Mouse (Mus musculus): ENCODE results near the gene Zbtb7a. TPM values are rescaled to one million over a fixed set of nuclear protein-coding genes. Genes with fewer than 3 reads are reported as not detected.
A peak's percentile ranks its signal among the peaks of the same experiment; 100 is the strongest.

Zbtb7a gene
- polyA plus RNA-seq, 1 experiment from 2014 or later = 7.9 TPM

DNA sequence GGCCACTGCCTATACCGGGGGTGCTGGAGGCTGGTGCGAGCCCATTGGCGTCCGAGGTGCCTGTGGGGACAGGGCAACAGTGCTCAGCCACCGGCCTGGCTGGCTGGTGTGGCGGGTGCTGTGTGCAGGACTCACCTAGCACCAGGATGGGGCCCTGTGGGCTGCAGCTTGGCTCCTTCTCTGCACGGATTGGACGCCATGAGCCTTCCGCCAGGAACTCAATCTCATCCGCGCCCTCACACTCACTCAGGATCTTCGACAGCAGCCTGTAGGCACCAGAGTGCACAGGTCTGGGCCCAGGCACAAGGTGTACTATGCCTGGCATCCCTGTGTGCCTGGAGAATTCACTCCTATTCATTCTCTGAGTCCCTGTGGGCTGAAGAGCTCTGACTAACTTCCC lies 19.3 kb downstream of the Zbtb7a start:
- Histone ChIP-seq H3K9me3 (ENCODE audit: control insufficient read depth, low read length) (no peaks in the 10 kb centered on the region), H3K4me2 (replicated peaks; ENCODE audit: low read depth, low read length) (no peak overlapping the region), H3K4me3 (ENCODE audit: low read depth, low read length) (no peak overlapping the region), H3K36me3 (ENCODE audit: control insufficient read depth, insufficient read depth, low read length) (peaks cover 26% of the 10 kb centered on the region), H3K4me1 (replicated peaks; ENCODE audit: control insufficient read depth, insufficient read depth, low read length) (no peaks in the 10 kb centered on the region), H3K9ac (ENCODE audit: low read depth, low read length) (no peak overlapping the region), H3K27me3 (ENCODE audit: control insufficient read depth, insufficient read depth, low read length) (no peaks in the 10 kb centered on the region), H3K27ac (ENCODE audit: low read depth, low read length) (no peak overlapping the region)
- no peak for DNase-seq (ENCODE audit: low spot score)
- WGBS = 90% methylated on average over 12 of the region's 12 CpGs
- ATAC-seq (ENCODE audit: low FRiP score) = no peak

DNA sequence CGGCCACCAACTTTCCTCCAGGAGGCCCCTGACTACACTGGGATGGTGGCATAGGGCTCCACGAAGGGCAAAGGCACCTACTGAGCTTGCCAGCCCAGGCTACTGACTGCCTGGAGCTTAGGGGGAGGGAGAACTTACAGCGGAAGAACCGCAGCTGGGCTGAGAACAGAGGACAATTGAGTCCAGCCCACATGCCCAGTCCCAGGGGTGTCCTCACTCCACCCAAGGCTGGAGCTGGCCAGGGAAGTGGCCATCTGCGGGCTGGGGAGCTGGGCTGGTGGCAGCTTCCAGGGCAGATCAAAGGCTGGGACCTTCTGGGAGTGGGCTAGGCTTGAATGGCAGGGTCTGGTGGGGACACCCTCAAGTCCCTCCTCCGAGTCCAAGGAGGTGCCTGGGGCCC lies 19.7 kb downstream of the Zbtb7a start:
- Histone ChIP-seq H3K4me2 (replicated peaks; ENCODE audit: low read depth, low read length) (no peak overlapping the region), H3K4me1 (replicated peaks; ENCODE audit: control insufficient read depth, insufficient read depth, low read length) (no peaks in the 10 kb centered on the region), H3K4me3 (ENCODE audit: low read depth, low read length) (no peak overlapping the region), H3K9ac (ENCODE audit: low read depth, low read length) (no peak overlapping the region), H3K9me3 (ENCODE audit: control insufficient read depth, low read length) (no peaks in the 10 kb centered on the region), H3K36me3 (ENCODE audit: control insufficient read depth, insufficient read depth, low read length) (peaks cover 26% of the 10 kb centered on the region), H3K27ac (ENCODE audit: low read depth, low read length) (no peak overlapping the region), H3K27me3 (ENCODE audit: control insufficient read depth, insufficient read depth, low read length) (no peaks in the 10 kb centered on the region)
- WGBS = 87% methylated on average over 6 of the region's 6 CpGs
- DNase-seq (ENCODE audit: low spot score) (no peak), ATAC-seq (ENCODE audit: low FRiP score) (no peak)

DNA sequence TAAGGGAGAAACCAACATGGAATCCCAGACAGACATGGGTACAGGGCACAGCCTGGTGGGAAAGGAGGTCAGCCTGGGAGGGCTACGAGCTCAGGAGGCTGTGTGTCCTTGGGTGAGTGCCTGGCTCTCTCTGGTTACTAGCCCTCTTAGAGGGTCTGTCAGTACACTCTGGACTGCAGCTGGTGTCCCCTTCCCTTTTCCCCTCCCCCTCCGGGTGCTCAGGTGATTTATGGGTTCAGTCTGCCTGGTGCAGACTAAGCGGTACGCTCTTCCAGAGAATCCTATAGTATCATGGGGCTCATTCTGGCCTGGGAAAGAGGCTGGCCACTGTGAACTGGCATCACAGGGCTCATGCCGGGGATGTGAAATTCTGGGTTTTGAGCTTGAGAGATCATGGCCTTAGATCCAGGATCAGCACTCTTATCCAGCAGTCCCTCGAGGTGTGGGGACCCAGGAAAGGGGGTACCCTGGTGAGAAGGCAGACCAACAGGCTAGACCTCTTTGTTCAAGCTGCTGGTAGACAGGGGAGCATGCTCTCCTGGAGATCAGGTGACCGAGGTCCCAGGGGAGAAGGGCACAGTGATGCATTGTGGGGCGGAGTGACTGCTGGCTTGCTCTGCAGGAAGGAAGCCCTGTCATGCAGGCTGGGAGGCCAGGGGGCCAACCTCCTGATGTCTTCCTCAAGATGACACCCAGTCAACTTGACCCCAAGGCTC lies 26.7 kb downstream of the Zbtb7a start:
- H3K4me1 ChIP-seq (replicated peaks; ENCODE audit: control insufficient read depth, insufficient read depth, low read length) = 0 out of 2 replicates have a peak, but pooled peaks cover 1% of the 10 kb centered on the region
- H3K9me3 ChIP-seq (ENCODE audit: control insufficient read depth, low read length) = no peaks in the 10 kb centered on the region
- H3K4me2 ChIP-seq (replicated peaks; ENCODE audit: low read depth, low read length) = no peak overlapping the region
- WGBS = 88% methylated on average over 8 of the region's 8 CpGs
- peaks cover 18% of the 10 kb centered on the region; the same call in 1 of the 2 replicates for H3K36me3 ChIP-seq (ENCODE audit: control insufficient read depth, insufficient read depth, low read length)
- H3K27ac ChIP-seq (ENCODE audit: low read depth, low read length) = peak overlapping the region; percentile 58
- DNase-seq (ENCODE audit: low spot score) = no peak
- no peak overlapping the region for H3K9ac ChIP-seq (ENCODE audit: low read depth, low read length)
- no peaks in the 10 kb centered on the region for H3K27me3 ChIP-seq (ENCODE audit: control insufficient read depth, insufficient read depth, low read length)
- no peak overlapping the region for H3K4me3 ChIP-seq (ENCODE audit: low read depth, low read length)
- ATAC-seq (ENCODE audit: low FRiP score) = peak; percentile 65

DNA sequence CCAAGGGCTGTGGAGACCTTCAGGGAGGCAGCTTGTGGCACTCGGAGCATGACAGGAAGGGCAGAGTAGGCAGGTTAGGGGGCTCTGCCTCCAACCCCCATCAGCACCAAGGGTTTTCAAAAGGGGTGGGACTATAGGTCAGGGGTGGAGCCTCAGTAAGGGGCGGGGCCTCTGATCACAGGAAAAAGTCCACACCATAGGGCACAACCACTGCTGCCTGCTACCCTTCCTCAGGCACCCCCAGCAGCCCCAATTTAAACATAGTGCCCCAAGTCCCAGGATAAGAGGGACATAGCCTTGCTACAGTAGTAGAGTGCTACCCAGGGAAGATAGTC lies 27.3 kb downstream of the Zbtb7a start:
- Histone ChIP-seq H3K4me3 (ENCODE audit: low read depth, low read length) (no peak overlapping the region), H3K4me1 (replicated peaks; ENCODE audit: control insufficient read depth, insufficient read depth, low read length) (0 out of 2 replicates have a peak, but pooled peaks cover 3% of the 10 kb centered on the region)
- WGBS = 75% methylated on average over 2 of the region's 2 CpGs

DNA sequence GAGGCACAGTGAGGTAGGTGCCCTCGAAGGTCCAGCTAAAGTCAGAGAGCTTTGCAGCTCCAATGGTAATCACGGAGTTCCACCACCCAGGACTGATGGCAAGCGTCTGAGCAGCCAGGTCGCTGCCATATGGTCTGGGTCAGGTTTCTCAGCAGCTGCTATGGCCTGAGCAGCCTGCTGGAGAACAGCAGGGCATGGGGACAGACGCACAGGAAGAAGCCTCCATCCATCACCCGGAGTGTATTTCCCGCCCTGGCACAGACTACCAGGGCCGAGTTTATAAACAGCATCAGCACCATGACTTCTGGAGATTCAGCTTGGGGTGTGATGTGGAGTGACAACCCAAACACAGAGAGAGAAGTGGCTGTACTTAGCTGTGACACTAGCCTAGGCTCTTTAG lies 30.1 kb downstream of the Zbtb7a start:
- no peak for ATAC-seq (ENCODE audit: low FRiP score)

More for the DNA sequence above, 27.3 kb downstream of the Zbtb7a start:
- peaks cover 13% of the 10 kb centered on the region; the same call in 1 of the 2 replicates for H3K36me3 ChIP-seq (ENCODE audit: control insufficient read depth, insufficient read depth, low read length)
- H3K27me3 ChIP-seq (ENCODE audit: control insufficient read depth, insufficient read depth, low read length) = no peaks in the 10 kb centered on the region
- H3K4me2 ChIP-seq (replicated peaks; ENCODE audit: low read depth, low read length) = no peak overlapping the region
- ATAC-seq (ENCODE audit: low FRiP score) (0 out of 2 replicates have a peak, but pooled peaks have one; percentile 7), DNase-seq (ENCODE audit: low spot score) (no peak)
- no peaks in the 10 kb centered on the region for H3K9me3 ChIP-seq (ENCODE audit: control insufficient read depth, low read length)
- no peak overlapping the region for H3K9ac ChIP-seq (ENCODE audit: low read depth, low read length)
- H3K27ac ChIP-seq (ENCODE audit: low read depth, low read length) = peak overlapping the region; percentile 58

DNA sequence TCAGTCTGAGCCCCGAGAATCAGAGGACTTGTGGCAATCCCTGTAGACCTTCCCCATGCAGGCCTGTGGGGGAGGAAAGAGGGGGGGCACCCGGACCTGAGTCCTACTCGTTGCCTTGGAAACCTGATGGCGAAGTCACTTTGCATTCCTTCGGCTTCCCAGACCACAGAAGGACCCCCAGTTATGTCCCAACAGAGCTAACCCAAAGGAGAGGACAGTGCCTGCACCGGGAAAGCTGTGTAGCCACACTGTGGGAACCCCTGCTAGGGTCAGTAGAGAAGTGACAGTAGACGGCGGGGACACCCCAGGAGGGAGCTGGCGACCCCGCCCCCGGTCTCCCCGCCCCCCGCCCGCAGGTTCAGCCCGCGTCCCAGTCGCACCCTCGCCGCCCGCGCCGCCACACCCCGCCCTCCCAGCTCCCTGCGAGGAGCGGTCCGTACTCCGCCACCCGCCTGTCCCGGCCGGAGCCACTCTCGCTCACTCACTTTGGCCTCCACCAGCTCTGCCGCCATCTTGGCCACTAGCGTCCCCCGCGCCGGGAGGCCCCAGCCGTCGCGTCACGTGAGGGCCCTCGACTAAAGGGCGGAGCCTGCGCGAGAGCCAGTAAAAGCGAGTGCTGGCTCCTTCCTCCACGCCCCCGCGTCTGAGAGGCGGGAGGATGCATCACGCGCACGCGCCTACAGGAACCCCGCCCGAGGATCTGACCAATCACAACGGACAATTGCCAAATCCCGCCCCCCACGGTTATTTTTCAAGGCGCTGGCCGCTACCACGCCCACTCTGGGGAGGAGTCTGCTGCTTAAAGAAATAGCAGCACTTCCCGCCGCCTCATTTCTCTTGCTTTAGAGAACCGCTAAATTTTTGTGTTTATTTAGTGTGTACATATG lies 32.4 kb downstream of the Zbtb7a start, which contains the start of gene Pias4:
Gene Pias4 (minus strand): TSS at position 724 of the 887 bp plus-strand sequence.
- peak; percentile 92 for ATAC-seq (ENCODE audit: low FRiP score)
- Histone ChIP-seq H3K36me3 (ENCODE audit: control insufficient read depth, insufficient read depth, low read length) (0 out of 2 replicates have a peak, but pooled peaks cover 2% of the 10 kb centered on the region), H3K9ac (ENCODE audit: low read depth, low read length) (peak within 1 kb of the TSS; percentile 82), H3K4me2 (replicated peaks; ENCODE audit: low read depth, low read length) (peak within 1 kb of the TSS; percentile 66), H3K4me3 (ENCODE audit: low read depth, low read length) (peak within 1 kb of the TSS; percentile 95), H3K27me3 (ENCODE audit: control insufficient read depth, insufficient read depth, low read length) (no peaks in the 10 kb centered on the region), H3K27ac (ENCODE audit: low read depth, low read length) (peak within 1 kb of the TSS; percentile 24; the same call in 1 of the 2 replicates), H3K9me3 (ENCODE audit: control insufficient read depth, low read length) (no peaks in the 10 kb centered on the region), H3K4me1 (replicated peaks; ENCODE audit: control insufficient read depth, insufficient read depth, low read length) (0 out of 2 replicates have a peak, but pooled peaks cover 3% of the 10 kb centered on the region)
- DNase-seq (ENCODE audit: low spot score) = peak; percentile 100
- under 1% methylated on average over 63 of the region's 64 CpGs for WGBS

More for the DNA sequence above, 30.1 kb downstream of the Zbtb7a start:
- H3K9ac ChIP-seq (ENCODE audit: low read depth, low read length) = no peak overlapping the region
- no peak overlapping the region for H3K4me3 ChIP-seq (ENCODE audit: low read depth, low read length)
- H3K27me3 ChIP-seq (ENCODE audit: control insufficient read depth, insufficient read depth, low read length) = no peaks in the 10 kb centered on the region
- H3K36me3 ChIP-seq (ENCODE audit: control insufficient read depth, insufficient read depth, low read length) = peaks cover 8% of the 10 kb centered on the region; the same call in 1 of the 2 replicates
- no peak for DNase-seq (ENCODE audit: low spot score)
- H3K27ac ChIP-seq (ENCODE audit: low read depth, low read length) = no peak overlapping the region
- no peak overlapping the region for H3K4me2 ChIP-seq (replicated peaks; ENCODE audit: low read depth, low read length)
- no peaks in the 10 kb centered on the region for H3K9me3 ChIP-seq (ENCODE audit: control insufficient read depth, low read length)
- WGBS = 78% methylated on average over 8 of the region's 8 CpGs
- H3K4me1 ChIP-seq (replicated peaks; ENCODE audit: control insufficient read depth, insufficient read depth, low read length) = 0 out of 2 replicates have a peak, but pooled peaks cover 3% of the 10 kb centered on the region

DNA sequence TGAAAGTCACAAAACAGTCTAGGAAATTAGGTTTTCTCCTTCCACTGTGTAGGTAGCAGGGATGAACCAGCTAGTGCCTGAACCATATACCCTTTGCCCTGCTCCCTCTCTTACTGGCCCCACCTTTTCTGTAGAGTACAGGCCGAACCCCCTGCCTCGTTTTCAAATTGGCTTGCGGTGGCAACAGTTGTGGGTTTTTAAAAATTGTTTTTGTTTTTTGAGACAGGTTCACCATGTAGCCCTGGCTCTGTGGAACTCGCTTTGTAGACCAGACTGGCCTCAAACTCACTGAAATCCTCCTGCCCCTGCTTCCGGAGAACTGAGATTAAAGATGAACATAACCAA lies 33.0 kb downstream of the Zbtb7a start:
- no peak for DNase-seq (ENCODE audit: low spot score)
- Histone ChIP-seq H3K27ac (ENCODE audit: low read depth, low read length) (peak overlapping the region; percentile 24; the same call in 1 of the 2 replicates), H3K9ac (ENCODE audit: low read depth, low read length) (0 out of 2 replicates have a peak overlapping the region, but pooled peaks have one; percentile 28), H3K4me2 (replicated peaks; ENCODE audit: low read depth, low read length) (peak overlapping the region; percentile 66), H3K27me3 (ENCODE audit: control insufficient read depth, insufficient read depth, low read length) (no peaks in the 10 kb centered on the region), H3K4me1 (replicated peaks; ENCODE audit: control insufficient read depth, insufficient read depth, low read length) (0 out of 2 replicates have a peak, but pooled peaks cover 3% of the 10 kb centered on the region), H3K4me3 (ENCODE audit: low read depth, low read length) (peak overlapping the region; percentile 27), H3K36me3 (ENCODE audit: control insufficient read depth, insufficient read depth, low read length) (no peaks in the 10 kb centered on the region), H3K9me3 (ENCODE audit: control insufficient read depth, low read length) (no peaks in the 10 kb centered on the region)
- peak; percentile 75 for ATAC-seq (ENCODE audit: low FRiP score)
- 9% methylated on average over 5 of the region's 5 CpGs for WGBS

DNA sequence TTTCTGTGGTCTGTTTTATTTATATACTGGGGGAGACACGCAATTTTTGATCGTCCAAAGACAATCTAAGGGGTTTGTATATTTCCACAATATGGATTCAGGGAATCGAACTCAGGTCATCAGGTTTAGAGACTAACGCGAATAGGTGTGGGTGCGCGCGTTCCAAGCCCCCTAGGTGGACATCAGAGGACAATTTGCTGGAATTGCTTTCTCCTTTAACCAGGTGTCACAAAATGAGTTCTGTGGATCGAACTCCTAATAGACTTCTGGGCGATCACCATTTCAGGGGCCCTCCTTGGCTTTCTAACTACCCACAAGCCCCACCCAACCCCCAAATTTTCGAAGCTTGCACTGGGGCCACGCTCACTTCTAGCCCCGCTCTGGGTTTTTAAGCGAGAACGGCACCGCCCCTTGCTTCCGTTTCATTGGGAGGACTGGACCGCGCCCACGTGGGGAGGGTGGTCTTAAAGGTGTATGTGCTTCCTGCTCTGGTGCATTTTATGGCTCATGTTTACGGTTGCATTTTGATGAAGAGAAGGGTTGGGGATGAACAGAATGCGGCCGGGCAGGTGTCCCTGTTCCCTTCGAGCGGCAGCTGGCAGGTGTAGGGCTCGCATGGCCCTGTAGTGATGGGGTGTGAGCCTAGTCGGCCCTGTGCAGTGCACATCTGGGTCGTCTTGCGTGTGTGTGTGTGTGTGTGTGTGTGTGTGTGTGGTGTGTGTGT lies 33.7 kb downstream of the Zbtb7a start:
- ATAC-seq (ENCODE audit: low FRiP score) = no peak
- WGBS = 6% methylated on average over 29 of the region's 29 CpGs
- peak overlapping the region; percentile 24; the same call in 1 of the 2 replicates for H3K27ac ChIP-seq (ENCODE audit: low read depth, low read length)

More for the DNA sequence above, 33.7 kb downstream of the Zbtb7a start:
- Histone ChIP-seq H3K4me1 (replicated peaks; ENCODE audit: control insufficient read depth, insufficient read depth, low read length) (peaks cover 8% of the 10 kb centered on the region), H3K36me3 (ENCODE audit: control insufficient read depth, insufficient read depth, low read length) (no peaks in the 10 kb centered on the region), H3K27me3 (ENCODE audit: control insufficient read depth, insufficient read depth, low read length) (no peaks in the 10 kb centered on the region), H3K9ac (ENCODE audit: low read depth, low read length) (peak overlapping the region; percentile 29; the same call in 1 of the 2 replicates), H3K4me2 (replicated peaks; ENCODE audit: low read depth, low read length) (peak overlapping the region; percentile 66), H3K9me3 (ENCODE audit: control insufficient read depth, low read length) (no peaks in the 10 kb centered on the region), H3K4me3 (ENCODE audit: low read depth, low read length) (peak overlapping the region; percentile 27)
- peak; percentile 80 for DNase-seq (ENCODE audit: low spot score)

Data from hindbrain, embryonic 11.5 days (tissue).